Mouse (Mus musculus) ES-Bruce4 (cell line): Measurements from ENCODE around the gene Ctnna3. TPM values are rescaled to one million over a fixed set of nuclear protein-coding genes. Genes with fewer than 3 reads are reported as not detected.
"Not testable (repeated sequence)": the region's sequence is repeated elsewhere in the genome, so short reads cannot be mapped to it uniquely, and the experiment has no call there.

Experiments
- H3K27ac ChIP-seq: 2 replicates; pipeline ENCODE4 v1.5.1; 2012; ENCODE audit warnings: low read length, inconsistent platforms; ENCODE audit not compliant: insufficient read depth
- H3K27me3 ChIP-seq: 2 replicates; pipeline ENCODE4 v1.6.1; 2012; ENCODE audit warnings: mild to moderate bottlenecking, low read length, inconsistent platforms; ENCODE audit not compliant: control insufficient read depth, poor library complexity, insufficient read depth, severe bottlenecking
- H3K36me3 ChIP-seq: 2 replicates; pipeline ENCODE4 v1.6.1; 2012; ENCODE audit warnings: inconsistent platforms, mild to moderate bottlenecking, low read length, moderate library complexity; ENCODE audit not compliant: control insufficient read depth, poor library complexity, insufficient read depth, severe bottlenecking
- H3K4me1 ChIP-seq: one replicate; pipeline ENCODE4 v1.8.1; 2011; ENCODE audit warnings: low read length; ENCODE audit not compliant: control insufficient read depth, insufficient read depth
- H3K4me3 ChIP-seq: 2 replicates; pipeline ENCODE4 v1.5.1; 2011; ENCODE audit warnings: low read depth, mild to moderate bottlenecking, low read length
- H3K9ac ChIP-seq: 2 replicates; pipeline ENCODE4 v1.6.1; 2012; ENCODE audit warnings: low read depth, mild to moderate bottlenecking, inconsistent platforms; ENCODE audit not compliant: poor library complexity, severe bottlenecking
- H3K9me3 ChIP-seq: replicated peaks from 2 replicates; pipeline ENCODE4 v1.6.1; 2012; ENCODE audit warnings: mild to moderate bottlenecking, low read length, inconsistent platforms; ENCODE audit not compliant: control insufficient read depth, poor library complexity, insufficient read depth, severe bottlenecking
- CTCF ChIP-seq: IDR thresholded peaks from one replicate; pipeline ENCODE4 v1.8.1; 2011; ENCODE audit warnings: low read depth, low read length
- EP300 ChIP-seq: IDR thresholded peaks from 2 replicates; pipeline ENCODE4 v1.6.1; 2011; ENCODE audit warnings: low read depth, low read length; ENCODE audit not compliant: insufficient read depth
- POLR2A ChIP-seq: IDR thresholded peaks from one replicate; pipeline ENCODE4 v1.8.1; 2011; ENCODE audit warnings: low read length; ENCODE audit not compliant: insufficient read depth
- polyA plus RNA-seq: library from polyadenylated mRNA; stranded (reverse); fragments of >200 nt; gene quantifications from 2 replicates; pipeline ENCODE4 v1.2.4, GENCODE M21; 2011; ENCODE audit warnings: low read depth; ENCODE audit not compliant: missing spikeins, insufficient read depth, insufficient read length

The Ctnna3 gene
- polyA plus RNA-seq, 1 experiment, result not detected

GRCm38 (mm10) chr10:64940975-64941374 lies 1511.1 kb downstream of the Ctnna3 start:
- H3K27ac ChIP-seq, result no peak overlapping the region
- no peaks in the 10 kb centered on the region for H3K27me3 ChIP-seq
- H3K9ac ChIP-seq, result no peak overlapping the region
- no peaks in the 10 kb centered on the region for H3K9me3 ChIP-seq
- TF ChIP-seq EP300 (no peak), CTCF (no peak), POLR2A (no peak)
- no peak overlapping the region for H3K4me3 ChIP-seq
- H3K36me3 ChIP-seq, result no peaks in the 10 kb centered on the region
- H3K4me1 ChIP-seq, result no peaks in the 10 kb centered on the region

- Histone ChIP-seq H3K4me1 (no peaks in the 10 kb centered on the region), H3K9me3 (no peaks in the 10 kb centered on the region), H3K36me3 (no peaks in the 10 kb centered on the region), H3K9ac (no peak overlapping the region), H3K4me3 (no peak overlapping the region), H3K27me3 (no peaks in the 10 kb centered on the region), H3K27ac (no peak overlapping the region)
- TF ChIP-seq POLR2A (no peak), EP300 (no peak), CTCF (no peak)
Observed at GRCm38 (mm10) chr10:64958391-64958790, 1528.5 kb downstream of the Ctnna3 start.

GRCm38 (mm10) chr10:64992871-64993270 lies 1563.0 kb downstream of the Ctnna3 start:
- Histone ChIP-seq H3K27ac (no peak overlapping the region), H3K27me3 (no peaks in the 10 kb centered on the region), H3K9me3 (no peaks in the 10 kb centered on the region), H3K4me3 (no peak overlapping the region), H3K9ac (no peak overlapping the region), H3K36me3 (no peaks in the 10 kb centered on the region), H3K4me1 (no peaks in the 10 kb centered on the region)
- no peak for TF ChIP-seq POLR2A
- no peak for TF ChIP-seq EP300
- no peak for TF ChIP-seq CTCF

- no peak for TF ChIP-seq EP300
- no peak for TF ChIP-seq CTCF
- no peak for TF ChIP-seq POLR2A
- Histone ChIP-seq H3K9me3 (no peaks in the 10 kb centered on the region), H3K27ac (no peak overlapping the region), H3K9ac (no peak overlapping the region), H3K27me3 (no peaks in the 10 kb centered on the region), H3K36me3 (no peaks in the 10 kb centered on the region), H3K4me3 (no peak overlapping the region), H3K4me1 (no peaks in the 10 kb centered on the region)
Observed at GRCm38 (mm10) chr10:65013525-65013924, 1583.6 kb downstream of the Ctnna3 start.

GRCm38 (mm10) chr10:65022667-65023066 lies 1592.8 kb downstream of the Ctnna3 start:
- H3K4me1 ChIP-seq, result no peaks in the 10 kb centered on the region
- no peak overlapping the region for H3K9ac ChIP-seq
- H3K36me3 ChIP-seq, result no peaks in the 10 kb centered on the region
- no peaks in the 10 kb centered on the region for H3K9me3 ChIP-seq
- TF ChIP-seq EP300 (no peak), POLR2A (no peak)
- no peak overlapping the region for H3K4me3 ChIP-seq
- H3K27ac ChIP-seq, result no peak overlapping the region
- H3K27me3 ChIP-seq, result no peaks in the 10 kb centered on the region

GRCm38 (mm10) chr10:65033516-65033915 lies 1603.6 kb downstream of the Ctnna3 start:
- H3K36me3 ChIP-seq, H3K27ac ChIP-seq, H3K9ac ChIP-seq, H3K4me3 ChIP-seq, H3K27me3 ChIP-seq, H3K4me1 ChIP-seq: not testable (repeated sequence)
- peaks cover 19% of the 10 kb centered on the region for H3K9me3 ChIP-seq

Other genes with a start within 250 kb of the Ctnna3 start
- 0.66 and 0.81 TPM in 2 replicates for gene Mypn, start 226.1 kb upstream of the Ctnna3 start, polyA plus RNA-seq
- 123 and 139 TPM in 2 replicates for gene Herc4, start 186.3 kb upstream of the Ctnna3 start, polyA plus RNA-seq
- gene Sirt1, start 48.4 kb upstream of the Ctnna3 start, polyA plus RNA-seq, result 53.5 and 54.2 TPM in 2 replicates
- gene Dnajc12, start 47.7 kb upstream of the Ctnna3 start, polyA plus RNA-seq, result 3.7 and 4.6 TPM in 2 replicates
- gene Gm7075, start 8.3 kb upstream of the Ctnna3 start, polyA plus RNA-seq, result not detected in 2 replicates